Mouse (Mus musculus): ENCODE results near the gene Stxbp4.

DNA sequence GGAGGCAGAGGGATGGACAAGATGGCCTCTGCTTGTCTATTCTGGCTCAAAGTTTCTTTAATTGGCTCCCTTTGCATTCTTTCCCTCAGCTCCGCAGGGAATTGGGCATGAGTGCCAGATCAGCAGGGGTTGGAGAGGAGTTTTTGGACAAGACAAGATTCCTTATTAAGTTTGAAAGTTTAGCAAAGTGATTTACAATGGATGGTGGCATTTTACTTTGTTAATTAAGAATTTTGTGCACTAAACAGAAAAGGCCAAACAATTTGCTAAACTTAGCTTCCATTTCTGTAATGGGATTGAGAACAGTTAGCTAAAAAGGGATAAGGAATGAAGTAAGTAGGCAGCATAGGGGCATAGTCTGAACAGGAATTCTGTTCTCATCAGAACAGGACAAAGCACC, 142.9 kb downstream of the Stxbp4 start:
- no peak for TF ChIP-seq CTCF (conservative IDR thresholded peaks at IDR 0.05 in 1 of 2, IDR thresholded peaks at IDR 0.05 in 1 of 2; ENCODE audit: low read depth in 2 of 2, low read length in 2 of 2)
- no peak for TF ChIP-seq USF2 (conservative IDR thresholded peaks at IDR 0.05; ENCODE audit: low read depth, low read length)

Data from CH12.LX (cell line).